Mouse (Mus musculus): ENCODE results near the gene Ripk1. TPM values are rescaled to one million over a fixed set of nuclear protein-coding genes. Genes with fewer than 3 reads are reported as not detected.

Ripk1 gene
- polyA plus RNA-seq, 1 experiment from 2014 or later = 9.2 TPM

DNA sequence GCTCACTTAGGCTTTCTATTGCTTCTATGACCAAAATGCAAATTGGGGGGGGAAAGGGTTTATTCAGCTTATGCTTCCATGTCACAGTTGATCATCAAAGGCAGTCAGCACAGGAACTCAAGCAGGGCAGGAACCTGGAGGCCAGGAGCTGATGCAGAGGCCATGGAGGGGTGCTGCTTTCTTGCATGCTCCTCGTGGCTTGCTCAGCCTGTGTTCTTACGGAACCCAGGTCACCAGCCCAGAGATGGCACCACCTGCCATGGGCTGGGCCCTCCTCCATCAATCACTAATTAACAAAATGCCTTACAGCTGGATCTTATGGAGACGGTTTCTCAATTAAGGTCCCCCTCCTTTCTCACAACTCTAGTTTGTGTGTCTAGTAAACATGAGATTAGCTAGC, 37.9 kb downstream of the Ripk1 start:
- Histone ChIP-seq H3K4me2 (no peak overlapping the region), H3K4me3 (no peak overlapping the region), H3K9ac (no peak overlapping the region), H3K9me3 (no peaks in the 10 kb centered on the region), H3K27me3 (replicated peaks) (no peaks in the 10 kb centered on the region), H3K4me1 (peaks cover 25% of the 10 kb centered on the region), H3K36me3 (peaks cover 15% of the 10 kb centered on the region), H3K27ac (replicated peaks) (no peak overlapping the region)
- 90% methylated on average over 3 of the region's 3 CpGs for WGBS
- no peak for ATAC-seq (ENCODE audit: extremely low read depth, insufficient number of reproducible peaks, low FRiP score, low TSS enrichment)

DNA sequence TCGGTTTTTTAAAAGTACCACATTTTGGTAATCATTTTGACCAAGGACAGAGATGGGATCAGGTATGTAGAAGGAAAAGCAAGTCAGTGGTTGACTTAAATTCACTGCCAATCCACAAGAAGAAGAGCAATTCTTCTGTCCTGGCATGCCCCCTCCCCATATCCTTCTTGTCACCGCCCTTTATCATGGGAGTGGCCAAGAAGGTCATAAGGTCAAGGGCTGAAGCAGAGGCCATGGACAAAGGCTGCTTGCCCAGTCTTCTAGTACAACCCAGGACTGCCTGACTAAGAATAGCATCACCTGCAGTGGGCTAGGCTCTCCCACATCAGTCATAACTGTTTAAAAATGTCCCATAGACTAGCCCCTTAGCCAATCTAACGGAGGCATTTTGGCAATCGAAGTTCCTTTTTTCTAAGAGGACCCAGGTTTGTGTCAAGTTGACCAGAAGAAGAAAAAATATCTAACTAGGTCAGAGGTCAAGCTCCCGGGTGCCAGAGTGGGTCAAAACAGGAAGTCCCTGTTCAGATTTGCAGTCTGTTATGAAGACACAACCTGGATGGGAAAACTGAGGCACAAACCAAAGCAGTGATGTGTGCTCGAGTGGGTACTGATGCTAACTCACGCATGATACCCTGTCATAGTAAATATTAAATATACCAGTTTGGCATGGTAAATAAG, 41.7 kb downstream of the Ripk1 start:
- 58% methylated on average over 7 of the region's 7 CpGs for WGBS
- Histone ChIP-seq H3K9me3 (no peaks in the 10 kb centered on the region), H3K27ac (replicated peaks) (no peak overlapping the region), H3K4me3 (no peak overlapping the region), H3K4me2 (no peak overlapping the region), H3K27me3 (replicated peaks) (no peaks in the 10 kb centered on the region), H3K4me1 (peaks cover 6% of the 10 kb centered on the region), H3K36me3 (peaks cover 40% of the 10 kb centered on the region), H3K9ac (no peak overlapping the region)
- no peak for ATAC-seq (ENCODE audit: extremely low read depth, insufficient number of reproducible peaks, low FRiP score, low TSS enrichment)

DNA sequence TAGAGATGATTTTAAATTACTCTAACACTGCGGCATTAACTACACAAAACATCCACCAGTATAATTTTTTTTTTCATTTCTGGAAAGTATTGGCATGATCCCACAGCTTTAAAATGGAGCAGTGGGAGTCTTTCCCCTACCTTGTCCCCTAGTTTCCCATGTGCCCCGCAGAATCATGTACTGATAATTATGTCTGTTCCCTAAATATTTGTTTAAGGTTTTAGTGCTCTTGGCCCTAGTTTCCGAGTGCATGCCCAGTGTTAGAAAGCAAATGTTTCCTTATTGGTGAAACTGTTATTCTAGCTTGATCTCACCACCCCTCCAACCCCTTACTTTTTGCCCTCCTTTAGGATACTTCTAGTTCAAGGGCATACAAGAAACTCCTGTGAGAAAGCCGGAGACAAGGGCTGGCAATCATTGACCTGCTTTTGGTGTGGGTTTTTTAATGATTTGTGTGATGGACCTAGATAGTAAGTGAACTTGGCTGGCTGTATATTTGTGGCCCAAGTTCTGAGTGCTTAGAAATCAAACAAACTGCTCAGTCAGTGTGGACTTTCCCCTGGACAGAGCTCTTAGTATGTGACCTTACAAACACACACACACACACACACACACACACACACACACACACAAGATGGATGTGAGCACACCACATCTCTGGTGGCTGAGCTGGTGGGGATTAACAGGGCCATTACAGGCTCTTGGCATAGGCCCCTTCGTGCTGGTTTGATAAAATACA, 43.5 kb downstream of the Ripk1 start:
- Histone ChIP-seq H3K27me3 (replicated peaks) (no peaks in the 10 kb centered on the region), H3K9ac (no peak overlapping the region), H3K4me2 (no peak overlapping the region), H3K4me3 (no peak overlapping the region), H3K9me3 (no peaks in the 10 kb centered on the region), H3K4me1 (peaks cover 3% of the 10 kb centered on the region; the same call in 1 of the 2 replicates), H3K36me3 (peaks cover 53% of the 10 kb centered on the region), H3K27ac (replicated peaks) (no peak overlapping the region)
- no peak for ATAC-seq (ENCODE audit: extremely low read depth, insufficient number of reproducible peaks, low FRiP score, low TSS enrichment)
- WGBS = 57% methylated on average over 5 of the region's 5 CpGs

DNA sequence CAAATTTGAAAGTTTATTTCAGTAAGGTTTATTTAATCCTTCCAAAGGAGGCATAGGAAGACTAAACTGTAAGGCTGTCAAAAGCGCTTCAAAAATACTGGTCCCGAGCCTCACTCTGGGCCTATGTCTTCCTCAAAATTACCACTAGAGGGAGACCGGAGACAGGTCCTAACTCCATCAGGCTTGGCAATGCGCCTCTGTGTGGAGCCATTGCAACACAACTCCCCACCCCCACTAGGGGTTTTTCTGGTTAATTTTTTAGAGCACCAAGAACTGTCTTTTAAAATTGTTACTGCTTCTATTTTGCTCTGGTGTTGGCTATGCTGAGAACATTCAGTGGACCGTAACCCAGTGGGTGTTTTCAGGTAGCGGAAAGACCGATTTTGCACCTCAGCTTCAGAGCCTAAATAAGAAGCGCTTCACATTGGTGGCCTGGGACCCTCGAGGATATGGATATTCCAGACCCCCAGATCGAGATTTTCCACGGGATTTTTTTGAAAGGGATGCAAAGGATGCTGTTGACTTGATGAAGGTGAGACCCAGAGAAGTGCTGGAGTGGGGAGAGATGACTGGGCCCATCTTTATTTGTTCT, 44.4 kb downstream of the Ripk1 start:
- no peak overlapping the region for H3K4me3 ChIP-seq
- WGBS = 42% methylated on average over 11 of the region's 11 CpGs
- H3K9ac ChIP-seq = no peak overlapping the region
- H3K36me3 ChIP-seq = peaks cover 62% of the 10 kb centered on the region
- no peak overlapping the region for H3K4me2 ChIP-seq
- no peak overlapping the region for H3K27ac ChIP-seq (replicated peaks)
- H3K4me1 ChIP-seq = peaks cover 3% of the 10 kb centered on the region; the same call in 1 of the 2 replicates
- ATAC-seq (ENCODE audit: extremely low read depth, insufficient number of reproducible peaks, low FRiP score, low TSS enrichment) = no peak
- no peaks in the 10 kb centered on the region for H3K27me3 ChIP-seq (replicated peaks)
- H3K9me3 ChIP-seq = no peaks in the 10 kb centered on the region

DNA sequence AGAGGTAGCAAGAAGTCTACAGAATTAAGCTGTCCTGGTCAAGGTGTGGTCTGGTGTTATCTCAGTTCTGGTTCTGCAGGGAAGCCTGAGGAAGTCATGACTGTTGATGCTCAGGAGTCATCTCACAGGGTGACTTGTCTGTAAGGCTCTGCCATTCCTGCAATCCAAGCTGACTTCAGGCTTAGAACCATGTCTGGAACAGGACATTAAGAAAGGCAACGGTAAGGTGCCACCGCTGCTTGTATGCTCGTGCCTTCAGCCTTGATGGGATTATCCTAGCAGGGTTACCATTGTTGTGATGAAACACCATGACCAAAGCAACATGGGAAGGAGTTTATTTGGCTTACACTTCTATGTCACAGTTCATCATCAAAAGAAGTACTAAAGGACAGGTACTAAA, 45.4 kb downstream of the Ripk1 start:
- Histone ChIP-seq H3K4me1 (peaks cover 3% of the 10 kb centered on the region; the same call in 1 of the 2 replicates), H3K27ac (replicated peaks) (no peak overlapping the region), H3K4me3 (no peak overlapping the region), H3K9ac (no peak overlapping the region), H3K36me3 (peaks cover 68% of the 10 kb centered on the region), H3K4me2 (no peak overlapping the region), H3K27me3 (replicated peaks) (no peaks in the 10 kb centered on the region), H3K9me3 (no peaks in the 10 kb centered on the region)
- WGBS = 86% methylated on average over 3 of the region's 3 CpGs
- no peak for ATAC-seq (ENCODE audit: extremely low read depth, insufficient number of reproducible peaks, low FRiP score, low TSS enrichment)

DNA sequence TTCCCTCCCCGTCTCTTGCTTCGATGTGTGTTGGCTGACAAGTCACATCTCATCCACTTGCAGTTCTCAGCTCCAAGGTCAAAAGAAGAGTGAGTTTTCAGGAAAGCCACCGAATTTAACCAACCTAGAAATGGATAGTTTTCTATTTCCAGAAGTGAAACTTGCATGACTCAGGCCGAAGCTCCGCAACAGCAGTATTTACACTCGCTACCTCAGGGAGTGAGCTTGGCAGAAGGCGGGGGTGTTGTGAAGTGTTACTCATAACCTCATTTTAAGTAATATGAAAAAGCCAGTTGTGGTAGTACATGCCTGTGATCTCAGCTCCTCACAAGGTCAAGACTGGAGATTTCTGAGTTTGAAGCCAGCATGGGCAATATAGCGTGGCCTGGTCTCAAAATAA, 48.3 kb downstream of the Ripk1 start:
- Histone ChIP-seq H3K9me3 (no peaks in the 10 kb centered on the region), H3K27me3 (replicated peaks) (no peaks in the 10 kb centered on the region), H3K36me3 (peaks cover 83% of the 10 kb centered on the region), H3K4me2 (no peak overlapping the region), H3K4me3 (no peak overlapping the region), H3K9ac (no peak overlapping the region), H3K4me1 (no peaks in the 10 kb centered on the region), H3K27ac (replicated peaks) (no peak overlapping the region)
- WGBS = 89% methylated on average over 8 of the region's 8 CpGs
- ATAC-seq (ENCODE audit: extremely low read depth, insufficient number of reproducible peaks, low FRiP score, low TSS enrichment) = no peak

DNA sequence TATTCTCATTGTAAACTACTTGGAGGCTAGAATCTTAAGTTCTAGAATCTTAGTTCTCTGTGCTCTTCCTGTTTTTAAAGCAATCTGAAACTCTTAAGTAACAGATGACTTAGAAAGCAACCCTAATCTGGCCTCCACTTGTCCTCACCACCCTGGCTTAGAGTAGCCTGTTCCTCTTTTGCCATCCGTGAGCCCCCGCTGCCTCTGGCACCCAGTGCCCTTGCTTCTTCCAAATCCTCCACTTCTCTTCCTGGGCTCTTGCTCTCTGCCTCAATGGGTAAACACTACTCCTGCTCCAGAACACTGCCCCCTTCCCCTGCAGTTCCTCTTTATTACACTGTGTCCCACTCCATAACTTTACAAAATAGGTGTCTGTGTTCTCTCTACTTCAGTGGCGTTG, 49.5 kb downstream of the Ripk1 start:
- WGBS = 79% methylated on average over 3 of the region's 3 CpGs
- ATAC-seq (ENCODE audit: extremely low read depth, insufficient number of reproducible peaks, low FRiP score, low TSS enrichment) = no peak
- Histone ChIP-seq H3K9ac (no peak overlapping the region), H3K36me3 (peaks cover 94% of the 10 kb centered on the region), H3K4me3 (no peak overlapping the region), H3K4me2 (no peak overlapping the region), H3K4me1 (no peaks in the 10 kb centered on the region), H3K27me3 (replicated peaks) (no peaks in the 10 kb centered on the region), H3K27ac (replicated peaks) (no peak overlapping the region), H3K9me3 (no peaks in the 10 kb centered on the region)

DNA sequence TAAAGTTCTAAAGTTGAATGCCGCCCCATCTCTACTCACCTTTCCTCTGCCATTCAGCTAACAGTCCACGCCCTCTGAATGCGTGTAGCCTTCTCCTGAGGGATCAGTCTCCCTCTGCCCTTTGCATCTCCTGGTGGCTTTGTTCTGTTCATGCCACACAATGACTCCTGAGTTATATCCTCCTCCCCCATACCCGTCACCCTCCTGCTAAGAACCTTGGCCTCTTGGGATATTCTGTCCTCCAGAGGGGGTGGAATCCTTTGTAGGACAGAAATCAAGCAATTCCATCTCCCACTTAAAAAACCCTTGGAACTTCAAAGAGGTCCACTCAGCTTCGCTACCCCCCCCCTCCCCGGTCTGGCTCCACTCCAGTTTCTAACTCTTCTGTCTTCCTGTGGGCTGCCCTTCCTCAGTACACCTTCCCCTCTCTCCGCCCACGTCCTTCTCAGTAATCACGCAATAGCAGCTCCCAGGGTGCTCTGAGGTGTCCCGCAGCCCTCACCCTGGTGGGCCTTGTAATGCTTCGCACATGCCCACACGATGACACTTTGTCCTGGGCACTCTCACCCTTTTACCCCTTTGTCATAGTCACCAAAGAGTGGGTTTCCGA, 51.6 kb downstream of the Ripk1 start:
- no peaks in the 10 kb centered on the region for H3K9me3 ChIP-seq
- no peak overlapping the region for H3K27ac ChIP-seq (replicated peaks)
- WGBS = 72% methylated on average over 13 of the region's 13 CpGs
- H3K27me3 ChIP-seq (replicated peaks) = no peaks in the 10 kb centered on the region
- H3K36me3 ChIP-seq = peaks cover 96% of the 10 kb centered on the region
- ATAC-seq (ENCODE audit: extremely low read depth, insufficient number of reproducible peaks, low FRiP score, low TSS enrichment) = no peak
- no peak overlapping the region for H3K9ac ChIP-seq
- no peak overlapping the region for H3K4me3 ChIP-seq
- no peak overlapping the region for H3K4me2 ChIP-seq
- H3K4me1 ChIP-seq = no peaks in the 10 kb centered on the region

DNA sequence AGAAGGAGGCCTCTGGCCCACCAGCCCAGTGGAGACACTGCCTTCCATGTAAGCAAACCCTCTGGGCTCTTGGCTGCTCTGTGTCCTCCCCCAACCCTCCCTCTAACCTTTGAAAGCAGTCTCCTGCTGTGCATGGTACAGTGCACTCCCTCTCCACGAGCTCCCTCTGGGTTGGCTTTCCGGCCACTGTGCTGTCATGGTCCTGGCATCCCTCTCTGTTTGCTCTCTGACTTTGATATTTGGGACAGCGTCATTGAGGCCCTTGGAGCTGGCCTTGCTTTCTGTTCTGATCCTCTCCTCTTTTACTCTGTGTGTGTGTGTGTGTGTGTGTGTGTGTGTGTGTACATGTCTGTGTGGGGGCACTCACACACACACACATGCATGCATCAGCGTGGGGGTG, 52.2 kb downstream of the Ripk1 start:
- Histone ChIP-seq H3K4me1 (no peaks in the 10 kb centered on the region), H3K4me3 (no peak overlapping the region), H3K27me3 (replicated peaks) (no peaks in the 10 kb centered on the region), H3K9ac (no peak overlapping the region), H3K9me3 (no peaks in the 10 kb centered on the region), H3K27ac (replicated peaks) (no peak overlapping the region), H3K36me3 (peaks cover 95% of the 10 kb centered on the region), H3K4me2 (no peak overlapping the region)
- WGBS = 75% methylated on average over 4 of the region's 4 CpGs
- ATAC-seq (ENCODE audit: extremely low read depth, insufficient number of reproducible peaks, low FRiP score, low TSS enrichment) = no peak

DNA sequence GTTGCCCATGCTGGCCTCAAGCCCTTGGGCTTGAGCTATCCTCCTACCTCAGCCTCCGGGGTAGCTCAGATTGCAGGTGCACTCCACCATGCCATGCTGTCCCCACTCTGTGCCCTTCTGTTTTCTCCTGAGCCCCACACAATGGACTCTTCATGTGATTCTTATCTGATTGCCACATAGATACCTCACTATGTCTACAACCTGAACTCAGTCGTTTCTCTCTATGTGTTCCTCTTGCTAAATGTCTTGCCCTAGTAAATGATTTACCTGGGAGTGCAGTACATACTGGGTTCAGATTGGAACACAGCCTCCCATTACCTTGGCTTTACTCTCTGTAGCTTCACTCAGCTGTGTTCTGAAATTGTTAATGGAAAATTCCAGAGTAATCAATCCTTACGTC, 52.8 kb downstream of the Ripk1 start:
- WGBS = 83% methylated on average over 3 of the region's 3 CpGs
- H3K27ac ChIP-seq (replicated peaks) = no peak overlapping the region
- H3K36me3 ChIP-seq = peaks cover 90% of the 10 kb centered on the region
- H3K4me3 ChIP-seq = no peak overlapping the region
- ATAC-seq (ENCODE audit: extremely low read depth, insufficient number of reproducible peaks, low FRiP score, low TSS enrichment) = no peak
- no peaks in the 10 kb centered on the region; the same call in 1 of the 2 replicates for H3K4me1 ChIP-seq
- H3K9ac ChIP-seq = no peak overlapping the region
- no peaks in the 10 kb centered on the region for H3K27me3 ChIP-seq (replicated peaks)
- no peak overlapping the region for H3K4me2 ChIP-seq
- H3K9me3 ChIP-seq = no peaks in the 10 kb centered on the region

DNA sequence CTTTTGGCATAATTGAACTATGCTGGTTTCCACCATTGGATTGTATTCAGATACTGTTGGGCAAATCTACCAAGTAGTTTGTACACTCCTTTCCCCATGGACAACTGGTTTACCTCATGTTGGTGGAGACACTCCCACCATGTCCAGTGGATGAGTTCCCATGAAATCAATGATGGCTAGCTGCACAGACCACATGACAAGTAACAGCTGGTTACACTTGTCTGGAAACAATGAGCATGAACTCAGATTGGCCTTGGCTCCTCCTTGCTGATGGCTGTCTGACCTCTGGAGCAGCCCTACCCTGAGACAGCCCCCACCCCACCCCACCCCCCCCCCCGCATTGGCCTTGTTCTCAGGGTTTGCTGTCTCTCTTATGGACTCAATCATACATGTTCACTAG, 55.1 kb downstream of the Ripk1 start:
- H3K36me3 ChIP-seq = peaks cover 79% of the 10 kb centered on the region
- WGBS = 91% methylated on average over 1 of the region's 1 CpGs

More for the DNA sequence above, 55.1 kb downstream of the Ripk1 start:
- Histone ChIP-seq H3K9me3 (no peaks in the 10 kb centered on the region), H3K4me2 (no peak overlapping the region), H3K27me3 (replicated peaks) (no peaks in the 10 kb centered on the region), H3K27ac (replicated peaks) (no peak overlapping the region), H3K4me3 (no peak overlapping the region), H3K4me1 (peaks cover 5% of the 10 kb centered on the region), H3K9ac (no peak overlapping the region)
- no peak for ATAC-seq (ENCODE audit: extremely low read depth, insufficient number of reproducible peaks, low FRiP score, low TSS enrichment)

All from heart, embryonic 13.5 days (tissue).